Mouse (Mus musculus): ENCODE data around the gene Gm15155.
"Not testable (repeated sequence)": the region's sequence is repeated elsewhere in the genome, so short reads cannot be mapped to it uniquely, and the experiment has no call there.

Gm15155 gene

GRCm38 (mm10) chrX:156009756-156010155, 385.2 kb downstream of the Gm15155 start:
- DNase-seq (ENCODE audit: low read depth, low spot score) = no peak

DNA sequence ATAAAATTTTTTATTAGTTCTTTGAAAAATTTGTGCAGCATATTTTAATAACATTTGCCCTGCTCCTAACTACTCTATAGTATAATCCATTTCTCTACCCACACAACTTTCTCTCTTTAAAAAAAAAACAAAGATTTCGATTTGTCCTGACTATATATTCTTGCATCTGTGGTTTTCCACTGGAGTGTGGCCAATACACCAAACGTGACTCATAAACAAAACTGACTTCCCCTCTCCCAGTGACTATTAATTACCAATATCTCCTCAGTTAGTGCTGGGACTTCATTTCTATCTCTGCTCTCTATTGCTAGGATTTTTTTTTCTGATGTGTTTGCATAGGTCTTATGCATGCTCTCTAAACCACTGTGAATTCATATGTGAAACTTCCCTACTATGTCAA, 531.2 kb downstream of the Gm15155 start:
- DNase-seq (ENCODE audit: low read depth, low spot score) = no peak

GRCm38 (mm10) chrX:156171587-156171986, 547.0 kb downstream of the Gm15155 start:
- no peak for DNase-seq (ENCODE audit: low read depth, low spot score)

- DNase-seq (ENCODE audit: low read depth, low spot score) = not testable (repeated sequence)
Observed at GRCm38 (mm10) chrX:156303806-156304205, 679.3 kb downstream of the Gm15155 start.
